Mouse (Mus musculus) intestine, embryonic 14.5 days (tissue): ENCODE measurements around the gene Fam131b. TPM values are rescaled to one million over a fixed set of nuclear protein-coding genes. Genes with fewer than 3 reads are reported as not detected.

Source experiments
- ATAC-seq: fragments of 200-750 bp; cut with Nextera tagmentation; replicated peaks from 2 replicates; pipeline ENCODE4 v1.8.0; 2017; ENCODE audit warnings: low read depth, moderate number of reproducible peaks, moderate TSS enrichment, moderate library complexity; ENCODE audit not compliant: low FRiP score, low TSS enrichment
- DNase-seq: peaks from one replicate; pipeline ENCODE4 v3.0.0-alpha.2; 2018; ENCODE audit warnings: low spot score
- H3K27ac ChIP-seq: fragments of 300-500 bp; sonication (generic); 2 replicates; pipeline ENCODE4 v1.5.1; 2014; ENCODE audit warnings: low read depth, mild to moderate bottlenecking, control low read depth
- H3K27me3 ChIP-seq: fragments of 300-500 bp; sonication (generic); replicated peaks from 2 replicates; pipeline ENCODE4 v1.6.1; 2014; ENCODE audit warnings: low read length, control low read depth; ENCODE audit not compliant: control insufficient read depth, insufficient read depth
- H3K36me3 ChIP-seq: fragments of 300-500 bp; sonication (generic); 2 replicates; pipeline ENCODE4 v1.6.1; 2014; ENCODE audit warnings: low read length, control low read depth; ENCODE audit not compliant: control insufficient read depth, insufficient read depth
- H3K4me1 ChIP-seq: fragments of 300-500 bp; sonication (generic); replicated peaks from 2 replicates; pipeline ENCODE4 v1.6.1; 2014; ENCODE audit warnings: low read length, control low read depth, mixed read lengths; ENCODE audit not compliant: control insufficient read depth, insufficient read depth
- H3K4me2 ChIP-seq: fragments of 300-500 bp; sonication (generic); 2 replicates; pipeline ENCODE4 v1.6.1; 2014; ENCODE audit warnings: low read length
- H3K4me3 ChIP-seq: fragments of 300-500 bp; sonication (generic); 2 replicates; pipeline ENCODE4 v1.5.1; 2014; ENCODE audit warnings: low read depth, low read length, control low read depth, mixed read lengths
- H3K9ac ChIP-seq: fragments of 300-500 bp; sonication (generic); 2 replicates; pipeline ENCODE4 v1.6.1; 2014; ENCODE audit warnings: mild to moderate bottlenecking, low read length
- H3K9me3 ChIP-seq: fragments of 300-500 bp; sonication (generic); 2 replicates; pipeline ENCODE4 v1.6.1; 2016; ENCODE audit warnings: low read length, control low read depth; ENCODE audit not compliant: control insufficient read depth
- WGBS: fragments of 180-500 bp; shearing (Covaris S2); extraction: QIAGEN DNeasy Blood & Tissue Kit; methylation state at CpG from one replicate; pipeline ENCODE4 v1.1.7; 2014; 5-methylcytosine and 5-hydroxymethylcytosine counted together
- polyA plus RNA-seq: library from polyadenylated mRNA; unstranded; fragments of >200 nt; fragmentation: Nextera tagmentation; extraction: Ambion mirVana; gene quantifications from 2 replicates; pipeline ENCODE4 v1.2.1, GENCODE M21; 2014

Fam131b gene
- polyA plus RNA-seq, 1 experiment from 2014 or later = 0.32 TPM

GRCm38 (mm10) chr6:42344255-42344654 is 19.8 kb upstream of the Fam131b start:
- ATAC-seq = no peak
- no peak overlapping the region for H3K9ac ChIP-seq
- H3K4me1 ChIP-seq = 0 out of 2 replicates have a peak, but pooled peaks cover 5% of the 10 kb centered on the region
- no peak overlapping the region for H3K4me3 ChIP-seq
- no peak for DNase-seq
- no peaks in the 10 kb centered on the region for H3K36me3 ChIP-seq
- H3K4me2 ChIP-seq = no peak overlapping the region
- no peaks in the 10 kb centered on the region for H3K27me3 ChIP-seq
- H3K9me3 ChIP-seq = no peaks in the 10 kb centered on the region
- 95% methylated on average over 1 of the region's 1 CpGs for WGBS
- no peak overlapping the region for H3K27ac ChIP-seq

- H3K36me3 ChIP-seq = no peaks in the 10 kb centered on the region
- no peaks in the 10 kb centered on the region for H3K27me3 ChIP-seq
- no peaks in the 10 kb centered on the region for H3K9me3 ChIP-seq
- no peak overlapping the region for H3K27ac ChIP-seq
- H3K4me1 ChIP-seq = 0 out of 2 replicates have a peak, but pooled peaks cover 1% of the 10 kb centered on the region
- DNase-seq (no peak), ATAC-seq (no peak)
- 67% methylated on average over 9 of the region's 9 CpGs for WGBS
- no peak overlapping the region for H3K4me3 ChIP-seq
- no peak overlapping the region for H3K4me2 ChIP-seq
- no peak overlapping the region for H3K9ac ChIP-seq
These were observed 19.1 kb upstream of the Fam131b start for GRCm38 (mm10) chr6:42343361-42344120.

- no peaks in the 10 kb centered on the region for H3K4me1 ChIP-seq
- no peaks in the 10 kb centered on the region for H3K9me3 ChIP-seq
- H3K27ac ChIP-seq = no peak overlapping the region
- ATAC-seq (no peak), DNase-seq (no peak)
- H3K4me3 ChIP-seq = no peak overlapping the region
- no peak overlapping the region for H3K9ac ChIP-seq
- no peaks in the 10 kb centered on the region for H3K36me3 ChIP-seq
- H3K4me2 ChIP-seq = no peak overlapping the region
- no peaks in the 10 kb centered on the region for H3K27me3 ChIP-seq
- WGBS = 70% methylated on average over 1 of the region's 1 CpGs
These were observed 17.7 kb upstream of the Fam131b start for GRCm38 (mm10) chr6:42342171-42342570.

- no peak overlapping the region for H3K4me2 ChIP-seq
- no peak overlapping the region for H3K27ac ChIP-seq
- no peaks in the 10 kb centered on the region for H3K9me3 ChIP-seq
- H3K4me1 ChIP-seq = no peaks in the 10 kb centered on the region
- no peak for ATAC-seq
- H3K4me3 ChIP-seq = no peak overlapping the region
- DNase-seq = no peak
- no peak overlapping the region for H3K9ac ChIP-seq
- no peaks in the 10 kb centered on the region for H3K36me3 ChIP-seq
- no peaks in the 10 kb centered on the region for H3K27me3 ChIP-seq
- WGBS = 78% methylated on average over 5 of the region's 5 CpGs
These were observed 15.5 kb upstream of the Fam131b start for GRCm38 (mm10) chr6:42339981-42340380.

GRCm38 (mm10) chr6:42339189-42339588 is 14.7 kb upstream of the Fam131b start:
- H3K4me3 ChIP-seq = no peak overlapping the region
- H3K27me3 ChIP-seq = no peaks in the 10 kb centered on the region
- DNase-seq (no peak), ATAC-seq (no peak)
- WGBS = 87% methylated on average over 2 of the region's 2 CpGs
- H3K27ac ChIP-seq = no peak overlapping the region
- H3K9ac ChIP-seq = no peak overlapping the region
- H3K36me3 ChIP-seq = no peaks in the 10 kb centered on the region
- no peaks in the 10 kb centered on the region for H3K4me1 ChIP-seq
- H3K4me2 ChIP-seq = no peak overlapping the region
- H3K9me3 ChIP-seq = no peaks in the 10 kb centered on the region

GRCm38 (mm10) chr6:42330946-42331345 is 6.5 kb upstream of the Fam131b start:
- Histone ChIP-seq H3K27ac (no peak overlapping the region), H3K4me2 (no peak overlapping the region), H3K27me3 (peaks cover 1% of the 10 kb centered on the region; the same call in 1 of the 2 replicates), H3K9ac (no peak overlapping the region), H3K4me3 (no peak overlapping the region), H3K36me3 (no peaks in the 10 kb centered on the region), H3K4me1 (no peaks in the 10 kb centered on the region), H3K9me3 (no peaks in the 10 kb centered on the region)
- 90% methylated on average over 3 of the region's 3 CpGs for WGBS
- no peak for ATAC-seq
- DNase-seq = no peak

- no peaks in the 10 kb centered on the region for H3K4me1 ChIP-seq
- H3K36me3 ChIP-seq = no peaks in the 10 kb centered on the region
- H3K4me2 ChIP-seq = no peak overlapping the region
- peaks cover 8% of the 10 kb centered on the region; the same call in 1 of the 2 replicates for H3K27me3 ChIP-seq
- DNase-seq (no peak), ATAC-seq (no peak)
- no peak overlapping the region for H3K4me3 ChIP-seq
- H3K9ac ChIP-seq = no peak overlapping the region
- 58% methylated on average over 3 of the region's 3 CpGs for WGBS
- H3K27ac ChIP-seq = no peak overlapping the region
- H3K9me3 ChIP-seq = no peaks in the 10 kb centered on the region
These were observed 5.8 kb upstream of the Fam131b start for GRCm38 (mm10) chr6:42330216-42330615.

- H3K4me1 ChIP-seq = peaks cover under 1% of the 10 kb centered on the region; the same call in 1 of the 2 replicates
- H3K9me3 ChIP-seq = no peaks in the 10 kb centered on the region
- 79% methylated on average over 3 of the region's 3 CpGs for WGBS
- ATAC-seq = no peak
- H3K4me3 ChIP-seq = no peak overlapping the region
- H3K4me2 ChIP-seq = no peak overlapping the region
- H3K36me3 ChIP-seq = no peaks in the 10 kb centered on the region
- H3K27ac ChIP-seq = no peak overlapping the region
- H3K9ac ChIP-seq = no peak overlapping the region
- DNase-seq = no peak
- H3K27me3 ChIP-seq = peaks cover 20% of the 10 kb centered on the region
These were observed 4.3 kb upstream of the Fam131b start for GRCm38 (mm10) chr6:42328757-42329156.

GRCm38 (mm10) chr6:42326509-42326908 is 2.1 kb upstream of the Fam131b start:
- Histone ChIP-seq H3K4me2 (no peak overlapping the region), H3K4me3 (no peak overlapping the region), H3K9ac (no peak overlapping the region), H3K27ac (no peak overlapping the region), H3K9me3 (no peaks in the 10 kb centered on the region), H3K4me1 (peaks cover 7% of the 10 kb centered on the region; the same call in 1 of the 2 replicates), H3K36me3 (no peaks in the 10 kb centered on the region), H3K27me3 (peaks cover 43% of the 10 kb centered on the region)
- no peak for DNase-seq
- 88% methylated on average over 3 of the region's 3 CpGs for WGBS
- ATAC-seq = no peak
